Mouse (Mus musculus) kidney, adult 2 months (tissue): Measurements from ENCODE around the gene Slc22a15. TPM values are rescaled to one million over a fixed set of nuclear protein-coding genes. Genes with fewer than 3 reads are reported as not detected.

ENCODE experiments used
- DNase-seq: peaks from one replicate; pipeline ENCODE4 v3.0.0; 2021
- H3K27ac ChIP-seq: fragments of 200-500 bp; 2 replicates; pipeline ENCODE4 v1.5.1; 2012; ENCODE audit warnings: low read depth, low read length, control low read depth, inconsistent platforms; ENCODE audit not compliant: insufficient read depth
- H3K27me3 ChIP-seq: fragments of 200-500 bp; replicated peaks from 2 replicates; pipeline ENCODE4 v1.6.1; 2012; ENCODE audit warnings: mild to moderate bottlenecking, moderate library complexity, low read length, inconsistent platforms; ENCODE audit not compliant: control insufficient read depth, insufficient read depth
- H3K36me3 ChIP-seq: fragments of 200-500 bp; 2 replicates; pipeline ENCODE4 v1.6.1; 2012; ENCODE audit warnings: mild to moderate bottlenecking, moderate library complexity, low read length, inconsistent platforms; ENCODE audit not compliant: control insufficient read depth, insufficient read depth
- H3K4me1 ChIP-seq: fragments of 200-500 bp; 2 replicates; pipeline ENCODE4 v1.6.1; 2011; ENCODE audit warnings: low read length; ENCODE audit not compliant: control insufficient read depth, insufficient read depth
- H3K4me3 ChIP-seq: fragments of 200-500 bp; 2 replicates; pipeline ENCODE4 v1.5.1; 2011; ENCODE audit warnings: mild to moderate bottlenecking, low read depth, low read length, control low read depth; ENCODE audit not compliant: insufficient read depth
- CTCF ChIP-seq: fragments of 200-500 bp; conservative IDR thresholded peaks from 2 replicates; pipeline ENCODE4 v1.5.1; 2011; ENCODE audit warnings: low read depth, mild to moderate bottlenecking, control low read depth, low read length, moderate library complexity, mixed read lengths; ENCODE audit not compliant: insufficient read depth, insufficient read length
- POLR2A ChIP-seq: fragments of 200-500 bp; IDR thresholded peaks from one replicate; pipeline ENCODE4 v1.6.1; 2011; ENCODE audit warnings: low read depth, low read length, control low read depth
- WGBS: fragments of 180-500 bp; shearing (Covaris S2); methylation state at CpG from one replicate; pipeline ENCODE4 v1.1.7; 2018; 5-methylcytosine and 5-hydroxymethylcytosine counted together
- polyA plus RNA-seq: library from polyadenylated mRNA; depleted of rRNA; stranded (reverse); fragments of >200 nt; gene quantifications from 2 replicates; pipeline ENCODE4 v1.2.3, GENCODE M21; 2012

The Slc22a15 gene
- polyA plus RNA-seq, 1 experiment = 2.7 TPM

DNA sequence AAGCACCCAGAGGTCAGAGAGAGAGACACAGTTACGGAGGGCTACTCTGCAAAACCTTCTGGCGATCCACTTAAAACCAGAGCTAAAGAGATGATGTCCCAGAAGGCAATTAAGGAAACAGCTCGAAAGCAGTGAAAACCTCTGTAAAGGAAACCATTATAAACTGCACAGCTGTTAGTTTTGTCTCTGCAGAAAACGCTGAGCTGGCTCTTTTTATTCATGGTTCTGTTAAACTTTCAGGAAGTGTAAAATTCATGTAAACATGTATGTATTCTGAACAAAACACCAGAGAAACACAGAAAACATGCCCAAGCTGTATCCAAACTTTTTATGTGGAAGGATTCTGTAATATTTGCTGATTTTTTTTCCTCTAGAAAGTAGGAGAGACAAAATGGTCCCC, 78.2 kb downstream of the Slc22a15 start:
- DNase-seq = no peak
- no peak overlapping the region for H3K4me3 ChIP-seq
- no peak overlapping the region for H3K27ac ChIP-seq
- WGBS = 56% methylated on average over 4 of the region's 4 CpGs
- H3K27me3 ChIP-seq = no peaks in the 10 kb centered on the region
- no peak for TF ChIP-seq CTCF
- no peak for TF ChIP-seq POLR2A
- no peaks in the 10 kb centered on the region for H3K36me3 ChIP-seq
- no peaks in the 10 kb centered on the region for H3K4me1 ChIP-seq

DNA sequence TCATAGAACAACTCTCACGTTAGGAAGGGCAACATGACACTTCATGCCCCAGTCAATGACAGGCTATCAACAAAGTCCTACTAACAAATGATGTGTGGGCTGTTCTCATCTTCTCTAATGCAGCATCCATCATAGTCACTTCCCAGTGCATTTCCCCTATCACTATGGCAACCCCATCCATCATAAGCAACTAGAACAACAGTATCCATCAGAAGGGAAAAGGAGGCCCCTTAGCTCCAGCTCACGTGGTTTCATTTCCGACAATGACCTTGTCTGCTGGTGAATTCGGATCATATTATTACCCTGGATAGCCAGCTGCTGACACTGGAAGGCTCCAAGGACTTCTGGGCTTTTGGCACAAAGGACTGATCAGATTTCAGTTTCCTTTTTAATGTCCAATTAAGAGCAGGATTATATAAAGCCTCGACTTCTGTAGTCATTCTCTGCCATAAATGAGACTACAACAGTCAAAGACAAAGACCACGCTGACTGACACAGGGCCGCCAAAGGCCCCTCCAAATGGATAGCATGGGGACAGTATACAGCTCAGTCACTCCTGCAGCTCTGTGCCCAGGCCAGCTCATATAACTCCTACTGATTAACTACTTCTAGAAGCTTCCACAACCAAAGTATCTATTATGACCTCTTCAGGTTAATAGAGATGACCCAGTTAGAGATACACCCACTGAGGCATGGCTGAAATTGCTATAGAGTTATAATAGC, 81.7 kb downstream of the Slc22a15 start:
- DNase-seq = no peak
- 76% methylated on average over 7 of the region's 7 CpGs for WGBS
- Histone ChIP-seq H3K27ac (no peak overlapping the region), H3K4me1 (no peaks in the 10 kb centered on the region), H3K4me3 (no peak overlapping the region), H3K36me3 (no peaks in the 10 kb centered on the region), H3K27me3 (no peaks in the 10 kb centered on the region)
- no peak for TF ChIP-seq POLR2A
- no peak for TF ChIP-seq CTCF

DNA sequence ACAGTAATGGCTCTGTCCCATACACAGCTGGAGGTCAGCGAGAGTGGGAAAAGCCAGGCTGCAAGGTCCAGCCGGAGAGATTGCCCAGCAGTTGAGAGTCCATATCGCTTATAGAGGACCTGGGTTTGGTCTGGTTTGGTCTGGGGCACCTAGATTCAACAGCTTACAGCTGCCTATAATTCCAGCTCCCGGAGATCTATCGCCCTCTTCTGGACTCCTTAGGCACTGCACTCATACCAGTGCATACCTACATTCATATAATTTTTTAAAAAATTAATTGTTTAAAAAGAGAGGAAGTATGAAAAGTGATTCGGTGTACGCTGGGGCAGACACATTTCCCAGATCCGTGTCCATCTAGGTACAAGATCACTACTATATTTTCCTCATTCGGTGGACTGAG, 84.9 kb downstream of the Slc22a15 start:
- Histone ChIP-seq H3K27me3 (no peaks in the 10 kb centered on the region), H3K27ac (no peak overlapping the region), H3K36me3 (no peaks in the 10 kb centered on the region), H3K4me3 (no peak overlapping the region), H3K4me1 (no peaks in the 10 kb centered on the region)
- 94% methylated on average over 9 of the region's 9 CpGs for WGBS
- no peak for DNase-seq
- no peak for TF ChIP-seq CTCF
- TF ChIP-seq POLR2A = no peak

DNA sequence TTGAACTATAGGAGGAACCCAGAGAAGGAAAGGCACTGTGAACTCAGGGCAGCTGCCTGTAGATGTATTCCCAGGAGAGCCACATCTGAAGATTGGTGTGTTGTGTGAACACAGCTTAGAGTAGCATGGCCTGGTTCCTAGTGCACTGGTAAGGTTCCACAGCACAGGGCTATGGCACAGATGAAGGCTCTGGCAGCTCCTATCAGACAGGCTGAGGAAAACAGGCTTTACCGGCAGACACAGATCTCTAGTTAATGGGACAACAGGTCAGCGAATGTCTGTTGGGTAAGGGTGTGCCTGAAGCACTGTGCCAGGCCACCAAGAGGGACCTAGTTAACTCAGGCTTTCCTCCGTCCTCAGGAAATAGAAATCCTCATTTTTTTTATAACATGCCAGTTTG, 87.3 kb downstream of the Slc22a15 start:
- H3K4me3 ChIP-seq = no peak overlapping the region
- H3K4me1 ChIP-seq = no peaks in the 10 kb centered on the region
- TF ChIP-seq CTCF (no peak), POLR2A (no peak)
- WGBS = 71% methylated on average over 3 of the region's 3 CpGs
- DNase-seq = no peak
- H3K36me3 ChIP-seq = no peaks in the 10 kb centered on the region
- no peak overlapping the region for H3K27ac ChIP-seq
- no peaks in the 10 kb centered on the region for H3K27me3 ChIP-seq

DNA sequence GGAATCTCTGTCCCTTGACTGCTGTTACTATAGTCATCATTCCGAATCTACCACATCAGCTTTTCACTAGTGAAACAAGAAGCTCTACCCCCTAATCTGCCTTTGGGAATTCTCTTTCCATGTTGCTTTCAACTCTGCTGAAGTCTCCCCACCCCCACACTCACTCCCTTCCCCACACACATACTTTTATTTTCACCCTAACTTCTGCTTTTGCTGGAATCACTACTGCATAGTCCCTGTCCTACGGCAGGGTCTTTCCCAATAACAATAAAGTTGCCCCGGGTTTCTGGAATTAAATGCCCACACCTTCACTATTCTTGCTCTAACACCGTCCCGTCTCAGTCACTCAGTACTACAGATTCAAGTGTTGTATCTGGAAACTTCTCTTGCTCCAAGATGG, 87.7 kb downstream of the Slc22a15 start:
- H3K27me3 ChIP-seq = no peaks in the 10 kb centered on the region
- H3K27ac ChIP-seq = no peak overlapping the region
- no peak for DNase-seq
- WGBS = 74% methylated on average over 5 of the region's 5 CpGs
- TF ChIP-seq CTCF (no peak), POLR2A (no peak)
- no peak overlapping the region for H3K4me3 ChIP-seq
- no peaks in the 10 kb centered on the region for H3K36me3 ChIP-seq
- H3K4me1 ChIP-seq = peaks cover 4% of the 10 kb centered on the region; the same call in 1 of the 2 replicates

DNA sequence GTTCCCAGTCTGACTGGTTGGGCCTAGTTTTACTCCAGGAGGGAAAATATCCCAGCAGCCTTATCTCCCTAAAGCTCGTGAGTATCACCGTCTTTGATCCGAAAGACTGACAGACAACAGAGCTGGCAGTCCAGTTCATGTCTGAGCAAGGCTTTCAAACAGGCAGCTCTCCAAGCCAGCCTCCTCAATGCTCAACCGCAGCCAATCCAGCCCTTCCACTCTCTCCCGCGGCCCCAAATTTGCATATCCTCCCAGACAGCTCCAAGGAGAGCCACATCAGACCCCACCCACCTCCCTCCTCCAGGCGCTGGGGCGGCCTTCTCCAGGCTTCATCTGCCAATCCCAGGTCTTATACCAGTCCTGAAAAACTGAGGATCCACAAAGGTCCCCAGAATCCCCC, 88.2 kb downstream of the Slc22a15 start:
- 2% methylated on average over 8 of the region's 8 CpGs for WGBS
- Histone ChIP-seq H3K4me3 (no peak overlapping the region), H3K27ac (no peak overlapping the region)

DNA sequence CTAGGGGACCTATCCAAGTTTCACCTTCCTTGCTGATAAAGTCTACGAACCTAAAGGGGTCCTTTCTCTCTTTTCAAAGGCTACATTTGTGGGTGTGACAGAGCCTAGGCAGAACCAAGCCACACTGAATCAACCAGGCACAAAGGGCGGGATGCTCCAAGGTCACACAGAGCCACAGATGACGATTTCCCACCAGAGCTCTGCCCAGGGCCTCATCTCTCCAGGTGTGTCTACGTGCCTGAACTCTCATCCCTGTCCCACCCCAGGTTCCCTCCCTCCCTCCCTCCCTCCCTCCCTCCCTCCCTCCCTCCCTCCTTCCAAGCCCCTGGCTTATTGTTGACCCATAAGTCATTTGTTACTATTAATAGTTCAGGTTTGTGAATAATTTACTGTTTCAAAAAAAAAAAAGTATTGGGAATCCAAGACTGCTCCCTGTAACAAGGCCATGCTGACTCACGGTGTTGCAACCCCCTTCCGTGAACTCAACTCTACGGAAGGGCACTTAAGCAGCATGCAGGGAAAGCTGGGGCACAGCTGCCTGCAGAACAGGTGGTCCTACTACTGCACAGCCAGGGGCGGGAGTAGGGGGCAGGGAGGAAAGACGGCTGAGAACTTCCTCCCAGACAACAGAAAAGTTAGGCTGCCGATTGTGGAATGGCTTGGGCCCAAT, 92.9 kb downstream of the Slc22a15 start:
- TF ChIP-seq POLR2A = no peak
- TF ChIP-seq CTCF = no peak

More for the DNA sequence above, 88.2 kb downstream of the Slc22a15 start:
- TF ChIP-seq CTCF (no peak), POLR2A (no peak)
- Histone ChIP-seq H3K36me3 (no peaks in the 10 kb centered on the region), H3K27me3 (no peaks in the 10 kb centered on the region), H3K4me1 (peaks cover 7% of the 10 kb centered on the region; the same call in 1 of the 2 replicates)
- peak; percentile 88 for DNase-seq

More for the DNA sequence above, 92.9 kb downstream of the Slc22a15 start:
- Histone ChIP-seq H3K27me3 (no peaks in the 10 kb centered on the region), H3K4me1 (peaks cover 8% of the 10 kb centered on the region; the same call in 1 of the 2 replicates), H3K36me3 (no peaks in the 10 kb centered on the region), H3K4me3 (no peak overlapping the region), H3K27ac (no peak overlapping the region; the same call in 1 of the 2 replicates)
- peak; percentile 78 for DNase-seq
- 27% methylated on average over 10 of the region's 10 CpGs for WGBS
